Mouse (Mus musculus): ENCODE data around the gene Fhod1. TPM values are rescaled to one million over a fixed set of nuclear protein-coding genes. Genes with fewer than 3 reads are reported as not detected.

The Fhod1 gene
- polyA plus RNA-seq, 1 experiment, result 19.0 TPM

- H3K79me2 ChIP-seq (ENCODE audit: control insufficient read depth, insufficient read depth), result no peaks in the 10 kb centered on the region
- no peak overlapping the region for H3K4me2 ChIP-seq (ENCODE audit: low read depth)
- no peak overlapping the region for H3K4me3 ChIP-seq
- H3ac ChIP-seq (ENCODE audit: control insufficient read depth, insufficient read length), result no peak overlapping the region
- TF ChIP-seq MAX (IDR thresholded peaks at IDR 0.05; ENCODE audit: low read depth), result no peak
- TF ChIP-seq REST (IDR thresholded peaks at IDR 0.05; ENCODE audit: insufficient read depth, insufficient read length), result no peak
- no peak for TF ChIP-seq E2F4 (IDR thresholded peaks at IDR 0.05; ENCODE audit: insufficient read depth)
- no peak for TF ChIP-seq CEBPB (IDR thresholded peaks at IDR 0.05; ENCODE audit: insufficient read depth, poor library complexity, severe bottlenecking)
- TF ChIP-seq TCF3 (IDR thresholded peaks at IDR 0.05; ENCODE audit: insufficient read length, low read depth), result no peak
- no peak for TF ChIP-seq POLR2A (IDR thresholded peaks at IDR 0.05; ENCODE audit: insufficient read length, low read depth)
- TF ChIP-seq SRF (IDR thresholded peaks at IDR 0.05; ENCODE audit: control insufficient read depth, insufficient read length, low read depth), result no peak
- peaks cover 17% of the 10 kb centered on the region for H3K36me3 ChIP-seq (ENCODE audit: control insufficient read depth, insufficient read depth)
- no peaks in the 10 kb centered on the region for H3K27me3 ChIP-seq (ENCODE audit: control insufficient read depth, insufficient read depth, insufficient read length)
Observed at GRCm38 (mm10) chr8:105367107-105367506, 19.4 kb upstream of the Fhod1 start.

GRCm38 (mm10) chr8:105361751-105362702 is 14.3 kb upstream of the Fhod1 start:
- TF ChIP-seq TCF12 (IDR thresholded peaks at IDR 0.05; ENCODE audit: insufficient read depth, poor library complexity, severe bottlenecking), result no peak
- no peak overlapping the region for H3K4me3 ChIP-seq
- H3K27me3 ChIP-seq (ENCODE audit: control insufficient read depth, insufficient read depth, insufficient read length), result no peaks in the 10 kb centered on the region
- H3ac ChIP-seq (ENCODE audit: control insufficient read depth, insufficient read length), result no peak overlapping the region
- H3K36me3 ChIP-seq (ENCODE audit: control insufficient read depth, insufficient read depth), result peaks cover 8% of the 10 kb centered on the region
- no peaks in the 10 kb centered on the region for H3K79me2 ChIP-seq (ENCODE audit: control insufficient read depth, insufficient read depth)
- no peak overlapping the region for H3K4me2 ChIP-seq (ENCODE audit: low read depth)

DNA sequence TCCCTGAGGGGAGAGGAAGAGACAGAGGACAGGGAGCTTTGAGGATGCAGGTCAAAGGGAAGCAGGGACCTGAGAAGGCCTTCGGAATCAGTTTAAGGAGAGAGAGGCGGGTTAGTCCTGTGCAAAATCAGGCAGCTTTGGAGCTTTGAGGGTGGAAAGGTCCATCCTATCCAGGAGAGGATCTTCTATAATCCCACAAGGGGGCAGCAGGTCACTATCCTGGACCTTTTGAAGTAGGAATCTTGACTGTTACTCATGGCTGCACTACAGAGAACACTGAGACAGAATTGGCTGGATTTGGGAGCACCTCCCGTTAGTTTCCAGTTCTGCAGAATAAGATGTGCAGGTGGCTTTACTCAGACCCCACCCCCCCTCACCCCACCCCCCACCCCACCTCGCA is 11.9 kb upstream of the Fhod1 start:
- H3K79me2 ChIP-seq (ENCODE audit: control insufficient read depth, insufficient read depth), result no peaks in the 10 kb centered on the region
- H3K4me2 ChIP-seq (ENCODE audit: low read depth), result no peak overlapping the region
- TF ChIP-seq REST (IDR thresholded peaks at IDR 0.05; ENCODE audit: insufficient read depth, insufficient read length), result no peak
- no peak overlapping the region for H3ac ChIP-seq (ENCODE audit: control insufficient read depth, insufficient read length)
- H3K36me3 ChIP-seq (ENCODE audit: control insufficient read depth, insufficient read depth), result no peaks in the 10 kb centered on the region
- H3K27me3 ChIP-seq (ENCODE audit: control insufficient read depth, insufficient read depth, insufficient read length), result no peaks in the 10 kb centered on the region
- H3K4me3 ChIP-seq, result no peak overlapping the region

DNA sequence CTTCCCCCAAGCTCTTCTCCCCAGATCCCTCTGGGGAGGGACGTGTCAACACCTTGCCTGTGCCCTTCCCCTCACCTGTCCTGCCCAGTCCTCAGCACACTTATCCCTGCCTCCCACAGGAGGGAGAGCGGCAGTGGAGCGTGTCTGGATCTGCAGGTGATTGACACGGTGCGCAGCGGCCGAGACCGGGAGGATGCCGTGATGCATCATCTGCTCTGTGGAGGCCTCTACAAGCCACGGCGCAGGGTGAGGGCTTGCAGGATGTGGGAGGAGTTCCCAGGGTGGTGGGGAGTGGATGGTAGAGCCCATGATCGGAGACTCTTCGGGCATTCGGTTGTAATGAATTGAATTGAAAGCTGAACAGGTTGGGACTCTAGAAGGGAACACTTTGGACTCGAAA is 11.5 kb upstream of the Fhod1 start:
- Histone ChIP-seq H3K4me2 (ENCODE audit: low read depth) (no peak overlapping the region), H3K79me2 (ENCODE audit: control insufficient read depth, insufficient read depth) (no peaks in the 10 kb centered on the region), H3K4me3 (no peak overlapping the region), H3K36me3 (ENCODE audit: control insufficient read depth, insufficient read depth) (no peaks in the 10 kb centered on the region), H3ac (ENCODE audit: control insufficient read depth, insufficient read length) (no peak overlapping the region), H3K27me3 (ENCODE audit: control insufficient read depth, insufficient read depth, insufficient read length) (no peaks in the 10 kb centered on the region)
- TF ChIP-seq REST (IDR thresholded peaks at IDR 0.05; ENCODE audit: insufficient read depth, insufficient read length) (no peak), CEBPB (IDR thresholded peaks at IDR 0.05; ENCODE audit: insufficient read depth, poor library complexity, severe bottlenecking) (no peak), POLR2AphosphoS2 (IDR thresholded peaks at IDR 0.05; ENCODE audit: insufficient read length, low read depth) (no peak), E2F4 (IDR thresholded peaks at IDR 0.05; ENCODE audit: insufficient read depth) (no peak), SRF (IDR thresholded peaks at IDR 0.05; ENCODE audit: control insufficient read depth, insufficient read length, low read depth) (no peak), MYOD1 (IDR thresholded peaks at IDR 0.05; ENCODE audit: control insufficient read depth in 1 of 3, insufficient read length in 2 of 3, low read depth in 2 of 3) (no peak), MYOG (IDR thresholded peaks at IDR 0.05; ENCODE audit: control insufficient read depth in 1 of 3, insufficient read depth in 1 of 3, insufficient read length in 2 of 3, low read depth in 2 of 3) (no peak), TCF12 (IDR thresholded peaks at IDR 0.05; ENCODE audit: insufficient read depth, poor library complexity, severe bottlenecking) (no peak), USF1 (IDR thresholded peaks at IDR 0.05; ENCODE audit: low read depth) (no peak), TCF3 (IDR thresholded peaks at IDR 0.05; ENCODE audit: insufficient read length, low read depth) (no peak), POLR2A (IDR thresholded peaks at IDR 0.05; ENCODE audit: insufficient read length, low read depth) (no peak)

- H3K79me2 ChIP-seq (ENCODE audit: control insufficient read depth, insufficient read depth), result no peaks in the 10 kb centered on the region
- H3K4me3 ChIP-seq, result no peak overlapping the region
- no peaks in the 10 kb centered on the region for H3K27me3 ChIP-seq (ENCODE audit: control insufficient read depth, insufficient read depth, insufficient read length)
- no peak overlapping the region for H3ac ChIP-seq (ENCODE audit: control insufficient read depth, insufficient read length)
- H3K4me2 ChIP-seq (ENCODE audit: low read depth), result no peak overlapping the region
- TF ChIP-seq POLR2AphosphoS2 (IDR thresholded peaks at IDR 0.05; ENCODE audit: insufficient read length, low read depth) (no peak), POLR2A (IDR thresholded peaks at IDR 0.05; ENCODE audit: insufficient read length, low read depth) (no peak), REST (IDR thresholded peaks at IDR 0.05; ENCODE audit: insufficient read depth, insufficient read length) (no peak), USF1 (IDR thresholded peaks at IDR 0.05; ENCODE audit: low read depth) (no peak), E2F4 (IDR thresholded peaks at IDR 0.05; ENCODE audit: insufficient read depth) (no peak), TCF3 (IDR thresholded peaks at IDR 0.05; ENCODE audit: insufficient read length, low read depth) (no peak), MYOD1 (IDR thresholded peaks at IDR 0.05; ENCODE audit: control insufficient read depth in 1 of 3, insufficient read length in 2 of 3, low read depth in 2 of 3) (no peak), SRF (IDR thresholded peaks at IDR 0.05; ENCODE audit: control insufficient read depth, insufficient read length, low read depth) (no peak), CEBPB (IDR thresholded peaks at IDR 0.05; ENCODE audit: insufficient read depth, poor library complexity, severe bottlenecking) (no peak), MYOG (IDR thresholded peaks at IDR 0.05; ENCODE audit: control insufficient read depth in 1 of 3, insufficient read depth in 1 of 3, insufficient read length in 2 of 3, low read depth in 2 of 3) (no peak), MAX (IDR thresholded peaks at IDR 0.05; ENCODE audit: low read depth) (no peak), TCF12 (IDR thresholded peaks at IDR 0.05; ENCODE audit: insufficient read depth, poor library complexity, severe bottlenecking) (no peak)
- H3K36me3 ChIP-seq (ENCODE audit: control insufficient read depth, insufficient read depth), result no peaks in the 10 kb centered on the region
Observed at GRCm38 (mm10) chr8:105356681-105357080, 8.9 kb upstream of the Fhod1 start.
